Mouse (Mus musculus) cerebellum, adult 18-20 months (tissue): ENCODE data around the gene Grm8.

ENCODE experiments used
- DNase-seq, 2 experiments: peaks; one replicate each; pipeline ENCODE4 v3.0.0; 2021

Grm8 gene

GRCm38 (mm10) chr6:28032006-28032405, 103.0 kb downstream of the Grm8 start:
- DNase-seq, result no peak

DNA sequence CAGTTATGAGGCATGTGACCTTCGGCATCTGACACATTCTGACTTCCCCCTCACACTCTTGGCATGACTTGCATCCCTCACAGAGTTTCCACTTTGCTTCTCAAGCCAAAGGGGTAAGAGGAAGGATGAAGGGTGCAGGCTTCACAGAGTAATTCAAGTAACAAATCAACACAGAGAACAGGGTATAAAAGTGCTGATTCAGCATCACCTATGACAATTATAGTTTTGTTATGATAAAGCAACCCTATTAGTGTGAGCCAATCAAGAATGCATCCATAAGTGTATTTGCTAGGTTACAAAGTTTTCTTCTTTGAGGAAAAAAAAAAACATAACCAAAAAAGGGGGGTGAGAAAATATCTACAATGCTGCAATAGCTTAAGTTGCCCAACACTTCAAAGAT, 117.3 kb downstream of the Grm8 start:
- DNase-seq, result no peak

- no peak for DNase-seq
Observed at GRCm38 (mm10) chr6:28007001-28007400, 128.0 kb downstream of the Grm8 start.

DNA sequence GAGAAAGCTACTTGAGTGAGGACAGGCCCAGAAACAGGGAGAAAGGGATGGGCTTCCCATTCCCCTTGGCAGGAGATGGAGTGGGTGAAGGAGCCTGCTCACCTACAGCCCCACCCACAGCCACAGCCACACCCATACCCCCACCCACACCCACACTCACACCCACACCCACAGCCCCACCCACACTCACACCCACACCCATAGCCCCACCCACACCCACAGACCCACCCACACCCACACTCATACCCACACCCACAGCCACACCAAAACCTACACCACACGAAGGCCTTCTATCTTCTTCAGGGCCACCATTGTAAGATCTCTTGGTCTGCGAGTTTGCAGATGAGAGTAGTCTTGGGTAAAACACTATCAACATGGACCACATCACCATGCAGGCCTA, 137.7 kb downstream of the Grm8 start:
- no peak for DNase-seq

- DNase-seq, result no peak
Observed at GRCm38 (mm10) chr6:27991241-27991640, 143.7 kb downstream of the Grm8 start.

DNA sequence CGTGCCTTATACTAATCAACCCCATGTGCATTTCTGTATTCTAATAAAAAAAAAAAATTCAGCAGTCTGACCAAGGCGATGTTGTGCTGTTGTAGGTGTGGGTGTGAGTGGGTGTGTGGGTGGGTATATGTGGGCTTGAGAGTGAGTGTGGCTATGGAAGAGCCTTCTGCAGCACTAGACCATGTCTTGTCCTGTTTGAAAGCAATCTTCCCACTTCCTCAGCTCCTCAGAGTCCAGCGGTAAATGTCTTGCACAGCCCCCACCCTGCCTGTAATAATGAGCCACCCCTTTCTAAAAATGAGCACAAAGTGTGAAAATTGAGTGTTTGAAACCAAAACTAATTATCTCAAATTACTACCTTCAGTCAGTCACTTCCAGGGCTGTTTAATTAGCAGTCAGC, 152.4 kb downstream of the Grm8 start:
- no peak for DNase-seq

DNA sequence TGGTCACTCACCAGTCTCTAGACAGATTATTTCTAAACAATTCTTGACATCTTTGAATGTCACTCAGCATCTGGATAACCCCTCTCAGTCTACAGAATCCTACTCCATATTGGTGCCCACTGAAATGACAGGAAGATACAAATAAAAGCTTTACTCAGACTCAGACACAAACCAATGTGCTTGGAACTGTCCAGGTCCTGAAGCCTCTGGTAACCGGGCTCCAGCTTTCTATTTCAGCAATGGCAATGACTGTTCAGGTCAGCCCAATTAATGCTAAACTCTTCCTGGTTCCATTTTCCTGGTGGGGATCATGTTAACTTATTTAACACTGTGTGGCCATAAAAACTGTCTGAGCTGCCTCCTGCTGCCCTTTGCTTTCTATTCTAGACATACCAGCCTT, 153.0 kb downstream of the Grm8 start:
- no peak for DNase-seq

- DNase-seq, result no peak
Observed at GRCm38 (mm10) chr6:27977361-27977760, 157.6 kb downstream of the Grm8 start.

- no peak for DNase-seq
Observed at GRCm38 (mm10) chr6:27968859-27969258, 166.1 kb downstream of the Grm8 start.

GRCm38 (mm10) chr6:27967037-27967436, 167.9 kb downstream of the Grm8 start:
- no peak for DNase-seq

GRCm38 (mm10) chr6:27965237-27965636, 169.7 kb downstream of the Grm8 start:
- DNase-seq, result no peak

- no peak for DNase-seq
Observed at GRCm38 (mm10) chr6:27963887-27964286, 171.1 kb downstream of the Grm8 start.

GRCm38 (mm10) chr6:27956278-27956857, 178.6 kb downstream of the Grm8 start:
- no peak for DNase-seq

GRCm38 (mm10) chr6:27951433-27951832, 183.5 kb downstream of the Grm8 start:
- DNase-seq, result no peak

- no peak for DNase-seq
Observed at GRCm38 (mm10) chr6:27928058-27928457, 206.9 kb downstream of the Grm8 start.

GRCm38 (mm10) chr6:27913281-27913680, 221.7 kb downstream of the Grm8 start:
- DNase-seq, result no peak

DNA sequence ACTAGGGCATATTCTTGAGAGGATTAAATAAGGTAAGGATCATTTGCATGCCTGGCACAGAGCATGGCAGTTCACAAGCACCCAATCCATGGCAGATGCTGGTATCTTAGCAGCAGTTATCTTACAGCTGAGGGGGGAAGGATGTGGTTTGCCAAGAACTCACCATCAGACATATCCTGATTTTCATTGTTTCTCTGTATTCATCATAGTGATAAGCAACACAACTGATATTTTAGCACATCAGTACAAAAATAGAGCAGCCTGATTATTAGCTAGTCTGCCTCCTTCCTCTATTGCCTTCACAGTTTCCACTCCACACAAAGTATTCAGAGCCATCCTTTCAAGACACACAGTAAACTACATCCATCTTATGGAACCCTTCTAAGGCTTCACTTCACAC, 230.6 kb downstream of the Grm8 start:
- DNase-seq, result no peak

DNA sequence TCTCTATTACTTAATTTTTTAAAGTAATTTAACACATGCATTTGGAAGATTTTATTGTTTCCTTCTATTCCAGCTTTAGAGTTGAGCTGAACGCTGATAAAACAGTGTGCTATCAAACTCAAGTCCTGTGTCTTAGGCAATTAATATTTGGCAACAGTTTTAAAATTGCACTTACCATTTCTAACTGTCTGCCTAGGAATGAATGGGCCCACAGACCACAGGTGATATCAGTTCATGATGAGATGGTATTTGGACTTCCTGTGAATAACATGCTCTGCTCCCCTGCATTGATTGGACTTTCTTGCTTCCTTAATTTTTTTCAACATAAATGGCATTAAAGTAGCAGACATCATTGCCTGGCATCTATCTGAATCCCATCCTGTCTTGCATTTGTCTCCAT, 232.8 kb downstream of the Grm8 start:
- DNase-seq, result no peak

- DNase-seq, result no peak
Observed at GRCm38 (mm10) chr6:27901396-27901795, 233.6 kb downstream of the Grm8 start.

DNA sequence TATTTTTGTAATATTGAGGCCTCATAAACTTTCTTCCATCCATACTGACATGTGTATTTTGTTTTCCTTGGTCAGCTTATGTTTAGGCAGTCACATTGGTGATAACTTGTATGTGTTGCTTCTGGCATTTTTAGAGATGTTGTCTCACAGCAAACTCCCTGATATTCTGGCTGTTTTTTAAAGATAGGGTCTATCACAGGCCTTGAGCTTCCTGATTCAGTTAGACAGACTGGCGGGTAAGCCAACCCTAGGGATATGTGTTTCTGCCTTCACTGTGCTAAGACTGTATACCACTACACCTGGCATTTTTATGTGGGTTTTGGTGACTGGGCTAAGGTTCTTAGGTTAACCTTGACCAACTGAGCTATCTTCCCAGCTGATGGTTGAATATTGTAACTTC, 239.8 kb downstream of the Grm8 start:
- no peak for DNase-seq

DNA sequence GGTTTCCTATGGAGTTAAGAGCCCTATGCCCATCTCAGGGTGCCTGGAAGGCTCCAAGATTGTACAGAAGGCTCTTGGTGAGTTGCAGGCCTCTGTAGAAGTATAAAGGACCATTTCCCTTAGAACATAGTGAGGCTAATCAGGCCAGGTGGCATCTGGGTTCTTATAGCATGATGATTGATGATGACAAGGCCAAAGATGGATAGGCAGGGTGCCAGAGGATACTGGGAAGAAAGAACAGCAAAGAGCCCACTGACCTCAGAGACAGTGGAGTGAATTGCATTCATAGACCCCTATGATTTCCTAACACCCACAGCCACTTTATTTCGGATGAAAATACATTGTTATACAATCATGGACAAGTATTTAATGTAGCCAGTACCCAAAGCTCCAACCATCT, 242.1 kb downstream of the Grm8 start:
- DNase-seq, result no peak

GRCm38 (mm10) chr6:27888391-27888790, 246.6 kb downstream of the Grm8 start:
- DNase-seq, result no peak

- no peak for DNase-seq
Observed at GRCm38 (mm10) chr6:27887922-27888321, 247.1 kb downstream of the Grm8 start.

DNA sequence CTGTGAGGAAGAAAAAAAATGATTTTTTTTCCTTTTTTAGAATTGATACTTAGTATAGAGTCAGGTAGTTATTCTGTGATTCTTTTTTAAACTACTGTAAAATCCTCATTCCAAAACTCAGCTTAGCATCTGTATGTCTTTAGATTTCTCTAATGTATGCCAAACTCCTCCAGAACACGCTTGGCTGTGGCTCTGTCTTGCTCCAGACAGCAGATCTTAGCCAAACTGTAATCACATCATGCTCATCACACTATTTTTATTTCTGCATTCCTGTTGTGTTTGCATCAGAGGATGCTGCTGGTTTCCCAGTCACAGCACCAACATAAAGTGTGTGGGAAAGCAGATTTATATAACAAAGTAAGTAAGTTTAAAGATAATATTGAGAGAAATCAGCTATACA, 249.2 kb downstream of the Grm8 start:
- DNase-seq, result no peak

- DNase-seq, result no peak
Observed at GRCm38 (mm10) chr6:27849644-27850043, 285.3 kb downstream of the Grm8 start.

- DNase-seq, result no peak
Observed at GRCm38 (mm10) chr6:27836159-27836558, 298.8 kb downstream of the Grm8 start.
